Mouse (Mus musculus): ENCODE results near the gene Ctf1. TPM values are rescaled to one million over a fixed set of nuclear protein-coding genes. Genes with fewer than 3 reads are reported as not detected.

Gene Ctf1
- polyA plus RNA-seq, 1 experiment from 2014 or later = 20.9 TPM

- no peak overlapping the region for H3K4me2 ChIP-seq (ENCODE audit: low read depth, low read length)
- no peak overlapping the region for H3K9ac ChIP-seq (ENCODE audit: low read depth, low read length)
- ATAC-seq (ENCODE audit: low read depth) (no peak), DNase-seq (ENCODE audit: low spot score) (no peak)
- H3K9me3 ChIP-seq (ENCODE audit: control insufficient read depth, low read length) = no peaks in the 10 kb centered on the region
- peaks cover 58% of the 10 kb centered on the region for H3K36me3 ChIP-seq (ENCODE audit: control insufficient read depth, insufficient read depth, low read length)
- 75% methylated on average over 13 of the region's 17 CpGs for WGBS
- H3K4me1 ChIP-seq (ENCODE audit: control insufficient read depth, insufficient read depth, low read length) = peaks cover 14% of the 10 kb centered on the region; the same call in 1 of the 2 replicates
- H3K27me3 ChIP-seq (replicated peaks; ENCODE audit: control insufficient read depth, insufficient read depth, low read length) = no peaks in the 10 kb centered on the region
- H3K4me3 ChIP-seq (ENCODE audit: low read depth, low read length) = no peak overlapping the region
- no peak overlapping the region for H3K27ac ChIP-seq (replicated peaks; ENCODE audit: low read depth, low read length)
These were observed 54.5 kb downstream of the Ctf1 start for GRCm38 (mm10) chr7:127766851-127767609.

MicroRNAs encoded within 50 kb of the gene (microRNA counts, 519-probe panel; counts per million panel counts)
- 2,158 counts per million, percentile 27 among the panel's probes with 10 or more counts for microRNA mmu-miR-762

Small RNA genes lying within 50 kb of the gene (microRNA-seq; reads per million reads assigned to microRNA genes)
- not detected for gene Mir762 (ENCODE audit: borderline number of aligned reads)

Other genes starting within 250 kb of the Ctf1 start
- 14.3 and 15.0 TPM in 2 replicates for gene Fbrs, start 233.5 kb upstream of the Ctf1 start, polyA plus RNA-seq (2014; fragmentation: Nextera tagmentation; extraction: Ambion mirVana)
- 41.5 and 42.0 TPM in 2 replicates for gene Srcap, start 200.8 kb upstream of the Ctf1 start, polyA plus RNA-seq (2014; fragmentation: Nextera tagmentation; extraction: Ambion mirVana)
- 12.2 and 13.2 TPM in 2 replicates for gene Gm42715, start 193.2 kb upstream of the Ctf1 start, polyA plus RNA-seq (2014; fragmentation: Nextera tagmentation; extraction: Ambion mirVana)
- 4.1 and 5.3 TPM in 2 replicates for gene Tmem265, start 151.3 kb upstream of the Ctf1 start, polyA plus RNA-seq (2014; fragmentation: Nextera tagmentation; extraction: Ambion mirVana)
- gene Phkg2, start 139.4 kb upstream of the Ctf1 start, polyA plus RNA-seq (2014; fragmentation: Nextera tagmentation; extraction: Ambion mirVana) = 35.2 TPM in 2 replicates
- 9.9 and 10.4 TPM in 2 replicates for gene Ccdc189, start 124.1 kb upstream of the Ctf1 start, polyA plus RNA-seq (2014; fragmentation: Nextera tagmentation; extraction: Ambion mirVana)
- 35.9 and 47.7 TPM in 2 replicates for gene Rnf40, start 124.0 kb upstream of the Ctf1 start, polyA plus RNA-seq (2014; fragmentation: Nextera tagmentation; extraction: Ambion mirVana)
- 13.0 and 17.9 TPM in 2 replicates for gene Zfp629, start 96.9 kb upstream of the Ctf1 start, polyA plus RNA-seq (2014; fragmentation: Nextera tagmentation; extraction: Ambion mirVana)
- gene Bcl7c, start 3.8 kb upstream of the Ctf1 start, polyA plus RNA-seq (2014; fragmentation: Nextera tagmentation; extraction: Ambion mirVana) = 84.2 and 86.6 TPM in 2 replicates
- 0.14 and 0.35 TPM in 2 replicates for gene Ctf2, start 19.4 kb downstream of the Ctf1 start, polyA plus RNA-seq (2014; fragmentation: Nextera tagmentation; extraction: Ambion mirVana)
- gene Fbxl19, start 31.8 kb downstream of the Ctf1 start, polyA plus RNA-seq (2014; fragmentation: Nextera tagmentation; extraction: Ambion mirVana) = 3.0 and 3.8 TPM in 2 replicates
- 10.4 and 11.9 TPM in 2 replicates for gene Orai3, start 57.1 kb downstream of the Ctf1 start, polyA plus RNA-seq (2014; fragmentation: Nextera tagmentation; extraction: Ambion mirVana)
- 23.0 and 24.1 TPM in 2 replicates for gene Setd1a, start 63.9 kb downstream of the Ctf1 start, polyA plus RNA-seq (2014; fragmentation: Nextera tagmentation; extraction: Ambion mirVana)
- 0.43 TPM in 1 of 2 replicates, not detected in the other for gene Gm49388, start 72.9 kb downstream of the Ctf1 start, polyA plus RNA-seq (2014; fragmentation: Nextera tagmentation; extraction: Ambion mirVana)
- 22.2 and 23.5 TPM in 2 replicates for gene Hsd3b7, start 87.9 kb downstream of the Ctf1 start, polyA plus RNA-seq (2014; fragmentation: Nextera tagmentation; extraction: Ambion mirVana)
- 28.0 and 38.1 TPM in 2 replicates for gene Stx4a, start 111.6 kb downstream of the Ctf1 start, polyA plus RNA-seq (2014; fragmentation: Nextera tagmentation; extraction: Ambion mirVana)
- gene Stx1b, start 111.8 kb downstream of the Ctf1 start, polyA plus RNA-seq (2014; fragmentation: Nextera tagmentation; extraction: Ambion mirVana) = 3.4 and 5.2 TPM in 2 replicates
- gene Zfp646, start 163.5 kb downstream of the Ctf1 start, polyA plus RNA-seq (2014; fragmentation: Nextera tagmentation; extraction: Ambion mirVana) = 13.3 and 14.0 TPM in 2 replicates
- gene Zfp668, start 164.1 kb downstream of the Ctf1 start, polyA plus RNA-seq (2014; fragmentation: Nextera tagmentation; extraction: Ambion mirVana) = 11.2 and 14.7 TPM in 2 replicates
- gene Prss53, start 178.2 kb downstream of the Ctf1 start, polyA plus RNA-seq (2014; fragmentation: Nextera tagmentation; extraction: Ambion mirVana) = 1.8 and 2.4 TPM in 2 replicates
- not detected in 2 replicates for gene Gm21974, start 182.7 kb downstream of the Ctf1 start, polyA plus RNA-seq (2014; fragmentation: Nextera tagmentation; extraction: Ambion mirVana)
- 286 and 318 TPM in 2 replicates for gene Vkorc1, start 182.9 kb downstream of the Ctf1 start, polyA plus RNA-seq (2014; fragmentation: Nextera tagmentation; extraction: Ambion mirVana)
- 121 and 125 TPM in 2 replicates for gene Bckdk, start 191.3 kb downstream of the Ctf1 start, polyA plus RNA-seq (2014; fragmentation: Nextera tagmentation; extraction: Ambion mirVana)
- 31.7 and 35.5 TPM in 2 replicates for gene Kat8, start 199.8 kb downstream of the Ctf1 start, polyA plus RNA-seq (2014; fragmentation: Nextera tagmentation; extraction: Ambion mirVana)
- gene Prss8, start 217.4 kb downstream of the Ctf1 start, polyA plus RNA-seq (2014; fragmentation: Nextera tagmentation; extraction: Ambion mirVana) = 11.1 and 11.3 TPM in 2 replicates
- 10.6 and 11.1 TPM in 2 replicates for gene Prss36, start 234.0 kb downstream of the Ctf1 start, polyA plus RNA-seq (2014; fragmentation: Nextera tagmentation; extraction: Ambion mirVana)